Mouse (Mus musculus): Measurements from ENCODE around the gene Clec4g.

DNA sequence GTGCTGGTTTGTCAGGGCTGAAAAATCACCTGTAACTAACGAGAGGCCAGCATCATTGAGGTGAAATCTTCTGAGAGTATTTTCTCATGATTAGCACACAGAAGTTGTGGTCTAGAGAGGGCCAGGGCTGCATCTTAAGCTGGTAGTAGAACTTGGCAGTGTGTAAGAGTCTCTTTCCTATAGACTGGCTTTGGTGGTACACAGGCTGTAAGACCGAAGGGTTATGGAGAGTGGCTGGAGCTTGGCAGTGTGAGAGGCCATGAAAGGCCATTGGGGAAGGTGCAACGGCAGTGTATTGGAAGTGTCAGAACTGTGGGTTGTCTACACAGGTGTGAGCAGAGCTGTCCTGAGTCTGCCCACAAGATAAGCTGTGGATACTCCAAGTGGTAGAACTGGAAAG is 10.1 kb downstream of the Clec4g start:
- no peak for TF ChIP-seq CTCF (IDR thresholded peaks at IDR 0.05; ENCODE audit: control insufficient read depth, insufficient read depth, insufficient read length)
- TF ChIP-seq USF1 (IDR thresholded peaks at IDR 0.05; ENCODE audit: low read depth) = no peak
- TF ChIP-seq MAX (IDR thresholded peaks at IDR 0.05) = no peak
